Mouse (Mus musculus) liver, embryonic 13.5 days (tissue): ENCODE results near the gene Ubtf. TPM values are rescaled to one million over a fixed set of nuclear protein-coding genes. Genes with fewer than 3 reads are reported as not detected.
A peak's percentile ranks its signal among the peaks of the same experiment; 100 is the strongest.

Experiments used
- ATAC-seq: fragments of 200-750 bp; cut with Nextera tagmentation; 2 replicates; pipeline ENCODE4 v1.8.0; 2017; ENCODE audit warnings: low read depth, mild to moderate bottlenecking, moderate number of reproducible peaks, moderate library complexity
- DNase-seq: peaks from one replicate; pipeline ENCODE4 v3.0.0; 2022
- H3K27ac ChIP-seq: fragments of 300-500 bp; sonication (generic); 2 replicates; pipeline ENCODE4 v1.5.1; 2015; ENCODE audit warnings: moderate library complexity, mild to moderate bottlenecking, inconsistent platforms
- H3K27me3 ChIP-seq: fragments of 300-500 bp; sonication (generic); 2 replicates; pipeline ENCODE4 v1.6.1; 2015; ENCODE audit warnings: mild to moderate bottlenecking, inconsistent platforms
- H3K36me3 ChIP-seq: fragments of 300-500 bp; sonication (generic); 2 replicates; pipeline ENCODE4 v1.6.1; 2015; ENCODE audit warnings: mild to moderate bottlenecking, inconsistent platforms
- H3K4me1 ChIP-seq: fragments of 300-500 bp; sonication (generic); replicated peaks from 2 replicates; pipeline ENCODE4 v1.6.1; 2015; ENCODE audit warnings: inconsistent platforms
- H3K4me2 ChIP-seq: fragments of 300-500 bp; sonication (generic); 2 replicates; pipeline ENCODE4 v1.6.1; 2015; ENCODE audit warnings: inconsistent platforms, mild to moderate bottlenecking, moderate library complexity
- H3K4me3 ChIP-seq: fragments of 300-500 bp; sonication (generic); replicated peaks from 2 replicates; pipeline ENCODE4 v1.5.1; 2015; ENCODE audit warnings: mild to moderate bottlenecking, inconsistent platforms
- H3K9ac ChIP-seq: fragments of 300-500 bp; sonication (generic); 2 replicates; pipeline ENCODE4 v1.6.1; 2015; ENCODE audit warnings: mild to moderate bottlenecking, inconsistent platforms
- H3K9me3 ChIP-seq: fragments of 300-500 bp; sonication (generic); replicated peaks from 2 replicates; pipeline ENCODE4 v1.6.1; 2016; ENCODE audit warnings: inconsistent platforms
- WGBS: fragments of 180-500 bp; shearing (Covaris S2); methylation state at CpG from one replicate; pipeline ENCODE4 v1.1.7; 2015; ENCODE audit not compliant: insufficient replicate concordance; 5-methylcytosine and 5-hydroxymethylcytosine counted together
- polyA plus RNA-seq: library from polyadenylated mRNA; unstranded; fragments of >200 nt; fragmentation: Nextera tagmentation; extraction: Ambion mirVana; gene quantifications from 2 replicates; pipeline ENCODE4 v1.2.1, GENCODE M21; 2015

Gene Ubtf
- polyA plus RNA-seq, 1 experiment from 2014 or later = 70.0 TPM

- peak; percentile 5; the same call in 1 of the 2 replicates for ATAC-seq
Observed at GRCm38 (mm10) chr11:102346926-102347325, 27.4 kb upstream of the Ubtf start.

GRCm38 (mm10) chr11:102344458-102344857 lies 24.9 kb upstream of the Ubtf start:
- DNase-seq (no peak), ATAC-seq (no peak)
- Histone ChIP-seq H3K27me3 (peaks cover 5% of the 10 kb centered on the region; the same call in 1 of the 2 replicates), H3K9me3 (no peaks in the 10 kb centered on the region), H3K4me3 (no peak overlapping the region), H3K9ac (no peak overlapping the region), H3K27ac (no peak overlapping the region), H3K4me1 (peaks cover 14% of the 10 kb centered on the region), H3K4me2 (no peak overlapping the region), H3K36me3 (peaks cover 12% of the 10 kb centered on the region)
- 59% methylated on average over 3 of the region's 3 CpGs for WGBS

More at GRCm38 (mm10) chr11:102346926-102347325, 27.4 kb upstream of the Ubtf start:
- Histone ChIP-seq H3K27me3 (peaks cover 16% of the 10 kb centered on the region), H3K36me3 (peaks cover 37% of the 10 kb centered on the region), H3K4me1 (peaks cover 38% of the 10 kb centered on the region), H3K4me2 (no peak overlapping the region), H3K9me3 (no peaks in the 10 kb centered on the region), H3K4me3 (no peak overlapping the region), H3K9ac (no peak overlapping the region), H3K27ac (peak overlapping the region; percentile 80)
- no peak for DNase-seq
- WGBS = 63% methylated on average over 5 of the region's 5 CpGs

DNA sequence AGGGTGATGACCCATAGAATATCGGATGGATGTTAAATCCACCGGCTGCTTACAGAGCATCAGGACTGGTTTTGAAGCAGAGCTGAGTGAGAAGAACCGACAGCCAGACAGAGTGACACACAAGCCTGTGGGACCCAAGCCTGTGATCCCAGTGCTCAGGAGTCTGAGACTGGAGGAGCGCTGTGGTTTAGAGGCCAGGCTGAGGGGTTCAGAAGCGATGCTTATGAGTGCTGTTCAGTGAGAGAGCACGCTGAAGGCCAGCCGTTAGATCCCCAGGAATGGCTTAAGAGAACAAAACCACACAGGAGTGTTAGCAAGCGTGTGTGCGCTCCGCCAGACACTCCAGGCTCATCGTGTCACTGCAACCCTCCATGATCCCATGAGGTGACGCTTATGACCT lies 23.2 kb upstream of the Ubtf start:
- Histone ChIP-seq H3K4me2 (no peak overlapping the region), H3K36me3 (no peaks in the 10 kb centered on the region), H3K9ac (no peak overlapping the region), H3K4me3 (no peak overlapping the region), H3K27ac (no peak overlapping the region), H3K9me3 (no peaks in the 10 kb centered on the region), H3K27me3 (peaks cover 18% of the 10 kb centered on the region), H3K4me1 (peaks cover 7% of the 10 kb centered on the region)
- ATAC-seq (no peak), DNase-seq (no peak)
- WGBS = 75% methylated on average over 12 of the region's 12 CpGs

- Histone ChIP-seq H3K4me2 (no peak overlapping the region), H3K9me3 (no peaks in the 10 kb centered on the region), H3K36me3 (no peaks in the 10 kb centered on the region), H3K4me3 (no peak overlapping the region), H3K9ac (no peak overlapping the region), H3K27ac (no peak overlapping the region), H3K27me3 (peaks cover 33% of the 10 kb centered on the region), H3K4me1 (peaks cover 5% of the 10 kb centered on the region)
- DNase-seq (no peak), ATAC-seq (no peak)
- WGBS = 74% methylated on average over 4 of the region's 4 CpGs
Observed at GRCm38 (mm10) chr11:102341101-102341500, 21.6 kb upstream of the Ubtf start.

DNA sequence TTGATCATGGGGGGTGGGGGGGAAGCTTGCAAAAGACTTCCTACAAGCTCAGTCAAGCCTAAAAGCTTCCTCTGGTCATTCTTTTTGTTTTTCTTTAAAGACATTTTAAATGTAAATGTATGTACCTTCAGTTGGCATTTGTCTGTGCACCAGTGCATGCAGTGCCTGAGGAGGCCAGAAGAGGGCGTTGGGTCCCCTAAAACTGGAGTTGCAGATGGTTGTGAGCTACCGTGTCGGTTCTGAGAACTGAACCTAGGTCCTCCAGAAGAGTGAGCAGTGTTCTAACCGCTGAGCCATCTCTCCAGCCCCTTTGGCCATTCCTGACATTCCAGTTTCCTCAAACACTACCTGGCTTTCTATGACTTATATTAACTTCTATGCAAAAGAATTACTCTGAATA lies 20.1 kb upstream of the Ubtf start:
- H3K27me3 ChIP-seq = peaks cover 39% of the 10 kb centered on the region
- no peak overlapping the region for H3K4me2 ChIP-seq
- H3K9me3 ChIP-seq = no peaks in the 10 kb centered on the region
- no peaks in the 10 kb centered on the region for H3K36me3 ChIP-seq
- H3K9ac ChIP-seq = no peak overlapping the region
- H3K4me3 ChIP-seq = no peak overlapping the region
- H3K27ac ChIP-seq = no peak overlapping the region
- H3K4me1 ChIP-seq = peaks cover 5% of the 10 kb centered on the region
- DNase-seq (no peak), ATAC-seq (no peak)
- 55% methylated on average over 4 of the region's 4 CpGs for WGBS

- Histone ChIP-seq H3K9ac (no peak overlapping the region), H3K9me3 (no peaks in the 10 kb centered on the region), H3K4me3 (no peak overlapping the region), H3K4me1 (peaks cover 5% of the 10 kb centered on the region), H3K36me3 (no peaks in the 10 kb centered on the region), H3K27me3 (peaks cover 39% of the 10 kb centered on the region), H3K4me2 (no peak overlapping the region), H3K27ac (no peak overlapping the region)
- ATAC-seq (no peak), DNase-seq (no peak)
- 82% methylated on average over 11 of the region's 11 CpGs for WGBS
Observed at GRCm38 (mm10) chr11:102339195-102339594, 19.7 kb upstream of the Ubtf start.

- Histone ChIP-seq H3K4me2 (no peak overlapping the region), H3K27ac (no peak overlapping the region), H3K4me3 (no peak overlapping the region), H3K9me3 (no peaks in the 10 kb centered on the region), H3K36me3 (no peaks in the 10 kb centered on the region), H3K9ac (no peak overlapping the region), H3K4me1 (peaks cover 1% of the 10 kb centered on the region), H3K27me3 (peaks cover 35% of the 10 kb centered on the region)
- WGBS = 26% methylated on average over 3 of the region's 3 CpGs
- DNase-seq = no peak
- ATAC-seq = no peak
Observed at GRCm38 (mm10) chr11:102338561-102338960, 19.0 kb upstream of the Ubtf start.

DNA sequence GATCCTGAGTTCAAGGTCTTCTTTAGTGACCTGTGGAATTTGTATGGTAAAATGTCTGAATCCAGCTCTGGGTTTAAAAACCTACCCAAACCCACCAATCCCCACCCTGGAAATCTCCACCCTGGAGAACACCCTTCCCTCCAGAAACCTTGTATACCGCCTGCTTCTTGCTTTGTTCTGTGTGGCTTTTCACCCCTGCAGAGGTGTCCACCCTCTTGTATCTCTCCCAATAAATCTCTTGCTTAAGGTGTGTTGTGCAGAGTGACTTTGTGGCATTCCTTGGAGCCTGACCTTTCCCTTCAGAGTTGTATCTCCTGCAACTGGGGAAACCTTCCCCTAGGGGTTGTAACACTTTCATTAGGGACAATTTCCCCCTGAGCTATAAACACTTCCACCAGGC lies 18.4 kb upstream of the Ubtf start:
- Histone ChIP-seq H3K36me3 (no peaks in the 10 kb centered on the region), H3K27ac (no peak overlapping the region), H3K27me3 (peaks cover 35% of the 10 kb centered on the region), H3K4me2 (no peak overlapping the region), H3K9me3 (no peaks in the 10 kb centered on the region), H3K9ac (no peak overlapping the region), H3K4me3 (no peak overlapping the region), H3K4me1 (no peaks in the 10 kb centered on the region; the same call in 1 of the 2 replicates)
- WGBS = 43% methylated on average over 1 of the region's 1 CpGs
- no peak for ATAC-seq
- DNase-seq = no peak

DNA sequence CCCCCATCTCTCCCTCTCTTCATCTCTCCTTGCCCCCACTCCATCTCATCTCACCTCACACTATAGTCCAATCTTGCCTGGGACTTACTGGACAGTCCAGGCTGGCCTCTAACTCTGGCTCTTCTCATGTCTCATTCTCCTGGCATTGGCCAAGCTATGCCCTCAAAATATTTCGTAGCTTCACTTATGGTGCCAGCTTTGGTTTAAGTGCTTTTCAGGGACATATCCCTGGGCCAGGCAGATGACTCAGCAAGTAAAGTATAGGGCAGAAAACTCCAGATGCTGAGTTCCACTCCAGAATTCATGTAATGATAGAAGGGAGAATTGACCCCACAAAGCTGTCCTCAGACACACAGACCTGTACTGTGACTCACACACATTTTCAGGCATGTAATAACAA lies 16.6 kb upstream of the Ubtf start:
- no peak overlapping the region for H3K27ac ChIP-seq
- ATAC-seq (no peak), DNase-seq (no peak)
- peaks cover 38% of the 10 kb centered on the region for H3K27me3 ChIP-seq
- 58% methylated on average over 1 of the region's 1 CpGs for WGBS
- no peak overlapping the region for H3K9ac ChIP-seq
- H3K4me2 ChIP-seq = no peak overlapping the region
- no peak overlapping the region for H3K4me3 ChIP-seq
- no peaks in the 10 kb centered on the region for H3K36me3 ChIP-seq
- H3K9me3 ChIP-seq = no peaks in the 10 kb centered on the region
- no peaks in the 10 kb centered on the region for H3K4me1 ChIP-seq

- DNase-seq (no peak), ATAC-seq (no peak)
- Histone ChIP-seq H3K27ac (no peak overlapping the region), H3K36me3 (no peaks in the 10 kb centered on the region), H3K9me3 (no peaks in the 10 kb centered on the region), H3K4me3 (no peak overlapping the region), H3K4me2 (no peak overlapping the region), H3K27me3 (peaks cover 42% of the 10 kb centered on the region), H3K9ac (no peak overlapping the region), H3K4me1 (no peaks in the 10 kb centered on the region)
- 34% methylated on average over 9 of the region's 9 CpGs for WGBS
Observed at GRCm38 (mm10) chr11:102334973-102335700, 15.6 kb upstream of the Ubtf start.

GRCm38 (mm10) chr11:102334010-102334409 lies 14.5 kb upstream of the Ubtf start:
- DNase-seq (no peak), ATAC-seq (no peak)
- no peaks in the 10 kb centered on the region for H3K4me1 ChIP-seq
- no peak overlapping the region for H3K4me2 ChIP-seq
- H3K27me3 ChIP-seq = peaks cover 36% of the 10 kb centered on the region
- no peak overlapping the region for H3K9ac ChIP-seq
- no peak overlapping the region for H3K27ac ChIP-seq
- H3K9me3 ChIP-seq = no peaks in the 10 kb centered on the region
- no peak overlapping the region for H3K4me3 ChIP-seq
- H3K36me3 ChIP-seq = no peaks in the 10 kb centered on the region
- WGBS = 57% methylated on average over 4 of the region's 4 CpGs

- Histone ChIP-seq H3K27ac (no peak overlapping the region), H3K4me1 (no peaks in the 10 kb centered on the region), H3K27me3 (peaks cover 38% of the 10 kb centered on the region), H3K36me3 (no peaks in the 10 kb centered on the region), H3K9me3 (no peaks in the 10 kb centered on the region), H3K4me2 (no peak overlapping the region), H3K9ac (no peak overlapping the region), H3K4me3 (no peak overlapping the region)
- ATAC-seq (no peak), DNase-seq (no peak)
Observed at GRCm38 (mm10) chr11:102333061-102333460, 13.5 kb upstream of the Ubtf start.
